7 mouse cellular contexts compared by ENCODE assay signal in genomic region chr7:101309985-101310326, GRCm38 (mm10). TPM values are rescaled to one million over a fixed set of nuclear protein-coding genes. Genes with fewer than 3 reads are reported as not detected.
DNase-seq lines count a peak whose midpoint lies in the region; ATAC-seq and TF ChIP-seq lines count a peak whose summit lies in the region.

No protein-coding gene starts in this region.

- H3K27ac ChIP-seq in lung, postnatal 0 days (ENCODE audit: low read length) = peak overlapping the region; percentile 98
- H3K27ac ChIP-seq in forebrain, embryonic 11.5 days (ENCODE audit: low read depth, low read length) = no peak overlapping the region
- H3K27ac ChIP-seq in limb, embryonic 12.5 days = peak overlapping the region; percentile 94
- peak overlapping the region; percentile 98 for H3K27ac ChIP-seq in small intestine, adult 2 months (ENCODE audit: insufficient read depth, low read depth, low read length)

- no peaks in the 10 kb centered on the region for H3K27me3 ChIP-seq in lung, postnatal 0 days (replicated peaks; ENCODE audit: insufficient read depth, low read length)
- no peaks in the 10 kb centered on the region for H3K27me3 ChIP-seq in forebrain, embryonic 11.5 days (ENCODE audit: control insufficient read depth, insufficient read depth, low read length)
- H3K27me3 ChIP-seq in limb, embryonic 12.5 days = peaks cover 3% of the 10 kb centered on the region; the same call in 1 of the 2 replicates
- H3K27me3 ChIP-seq in small intestine, adult 2 months (ENCODE audit: control insufficient read depth, insufficient read depth, low read length) = no peaks in the 10 kb centered on the region

- no peak for TF ChIP-seq POLR2A in small intestine, adult 2 months (IDR thresholded peaks at IDR 0.05; ENCODE audit: low read depth, low read length)

- TF ChIP-seq EP300 in lung, postnatal 0 days (IDR thresholded peaks at IDR 0.05) = no peak

- H3K9me3 ChIP-seq in lung, postnatal 0 days (ENCODE audit: low read length) = no peaks in the 10 kb centered on the region
- H3K9me3 ChIP-seq in forebrain, embryonic 11.5 days (ENCODE audit: control insufficient read depth, low read length) = no peaks in the 10 kb centered on the region
- H3K9me3 ChIP-seq in limb, embryonic 12.5 days = no peaks in the 10 kb centered on the region

- peak overlapping the region; percentile 64 for H3K4me2 ChIP-seq in lung, postnatal 0 days (replicated peaks; ENCODE audit: low read depth, low read length)
- peak overlapping the region; percentile 52 for H3K4me2 ChIP-seq in forebrain, embryonic 11.5 days (ENCODE audit: low read depth, low read length, severe bottlenecking)
- H3K4me2 ChIP-seq in limb, embryonic 12.5 days = peak overlapping the region; percentile 60

- no peaks in the 10 kb centered on the region for H3K4me1 ChIP-seq in lung, postnatal 0 days (ENCODE audit: insufficient read depth, low read depth, low read length)
- H3K4me1 ChIP-seq in forebrain, embryonic 11.5 days (replicated peaks; ENCODE audit: control insufficient read depth, insufficient read depth, low read length) = 0 out of 2 replicates have a peak, but pooled peaks cover 3% of the 10 kb centered on the region
- 0 out of 2 replicates have a peak, but pooled peaks cover 4% of the 10 kb centered on the region for H3K4me1 ChIP-seq in limb, embryonic 12.5 days (replicated peaks)
- no peaks in the 10 kb centered on the region for H3K4me1 ChIP-seq in small intestine, adult 2 months (ENCODE audit: control insufficient read depth, insufficient read depth, insufficient read length, low read length)

- H3K36me3 ChIP-seq in lung, postnatal 0 days (ENCODE audit: insufficient read depth, low read length) = no peaks in the 10 kb centered on the region
- no peaks in the 10 kb centered on the region for H3K36me3 ChIP-seq in forebrain, embryonic 11.5 days (ENCODE audit: control insufficient read depth, insufficient read depth, low read length)
- no peaks in the 10 kb centered on the region for H3K36me3 ChIP-seq in limb, embryonic 12.5 days
- H3K36me3 ChIP-seq in small intestine, adult 2 months (ENCODE audit: control insufficient read depth, insufficient read depth, low read length) = no peaks in the 10 kb centered on the region

- DNase-seq in lung, postnatal 0 days (ENCODE audit: low spot score) = no peak
- no peak for DNase-seq in lung, postnatal 25 days (ENCODE audit: low spot score)
- no peak for DNase-seq in forebrain, embryonic 11.5 days (ENCODE audit: low spot score)
- DNase-seq in spleen, postnatal 4 days (ENCODE audit: low spot score in 2 of 2) = no peak
- DNase-seq in frontal cortex, adult 2 months (ENCODE audit: extremely low spot score in 1 of 2, low spot score in 1 of 2) = no peak

- H3K9ac ChIP-seq in lung, postnatal 0 days (replicated peaks; ENCODE audit: low read depth) = peak overlapping the region; percentile 55
- H3K9ac ChIP-seq in forebrain, embryonic 11.5 days (ENCODE audit: low read length) = peak overlapping the region; percentile 72
- H3K9ac ChIP-seq in limb, embryonic 12.5 days (replicated peaks) = peak overlapping the region; percentile 63; the same call in 1 of the 2 replicates

- no peak for ATAC-seq in lung, postnatal 0 days
- ATAC-seq in forebrain, embryonic 11.5 days (replicated peaks; ENCODE audit: low FRiP score) = peak; percentile 35; the same call in 1 of the 2 replicates
- ATAC-seq in limb, embryonic 12.5 days (ENCODE audit: insufficient number of reproducible peaks, insufficient read depth, low FRiP score, low TSS enrichment, low read depth) = no peak; the same call in 1 of the 2 replicates

- TF ChIP-seq CTCF in lung, postnatal 0 days (IDR thresholded peaks at IDR 0.05) = no peak
- TF ChIP-seq CTCF in small intestine, adult 2 months (IDR thresholded peaks at IDR 0.05; ENCODE audit: extremely low read depth, insufficient read length, insufficient replicate concordance, low read depth, low read length) = no peak

- 26% methylated on average over 5 of the region's 5 CpGs for WGBS in lung, postnatal 0 days
- 43% methylated on average over 5 of the region's 5 CpGs for WGBS in forebrain, embryonic 11.5 days
- 30% methylated on average over 5 of the region's 5 CpGs for WGBS in limb, embryonic 12.5 days
- WGBS in small intestine, adult 2 months = 21% methylated on average over 5 of the region's 5 CpGs

- H3K4me3 ChIP-seq in lung, postnatal 0 days (ENCODE audit: low read depth, low read length) = peak overlapping the region; percentile 54
- peak overlapping the region; percentile 54 for H3K4me3 ChIP-seq in forebrain, embryonic 11.5 days (ENCODE audit: low read depth, low read length)
- peak overlapping the region; percentile 59 for H3K4me3 ChIP-seq in limb, embryonic 12.5 days (replicated peaks)
- peak overlapping the region; percentile 80 for H3K4me3 ChIP-seq in small intestine, adult 2 months (ENCODE audit: low read depth, low read length)

RNA-seq across cellular contexts. Expression of gene Stard10, which starts 6.9 kb away (rescaled TPM):
- polyA plus RNA-seq in lung, postnatal 0 days (2015; fragmentation: Nextera tagmentation; extraction: Ambion mirVana) = 40.3 and 46.3 TPM in 2 replicates
- polyA plus RNA-seq in forebrain, embryonic 11.5 days (2014; fragmentation: Nextera tagmentation; extraction: Ambion mirVana) = 6.3 and 8.6 TPM in 2 replicates
- polyA plus RNA-seq in limb, embryonic 12.5 days (2016; fragmentation: Nextera tagmentation; extraction: Ambion mirVana) = 17.2 and 17.8 TPM in 2 replicates
- polyA plus RNA-seq in small intestine, adult 2 months (2012; rRNA removed) = 148 and 264 TPM in 2 replicates
- 99.4 and 108 TPM in 2 replicates for polyA plus RNA-seq in frontal cortex, adult 2 months (2012; rRNA removed)

RNA-seq across cellular contexts. Expression of gene Atg16l2, which starts 7.9 kb away (rescaled TPM):
- polyA plus RNA-seq in lung, postnatal 0 days (2015; fragmentation: Nextera tagmentation; extraction: Ambion mirVana) = 12.9 and 17.1 TPM in 2 replicates
- 15.9 and 16.4 TPM in 2 replicates for polyA plus RNA-seq in forebrain, embryonic 11.5 days (2014; fragmentation: Nextera tagmentation; extraction: Ambion mirVana)
- polyA plus RNA-seq in limb, embryonic 12.5 days (2016; fragmentation: Nextera tagmentation; extraction: Ambion mirVana) = 23.2 and 25.8 TPM in 2 replicates
- 8.1 and 11.0 TPM in 2 replicates for polyA plus RNA-seq in small intestine, adult 2 months (2012; rRNA removed)
- polyA plus RNA-seq in frontal cortex, adult 2 months (2012; rRNA removed) = 59.2 and 67.4 TPM in 2 replicates

RNA-seq across cellular contexts. Expression of gene Arap1, which starts 37.9 kb away (rescaled TPM):
- 105 and 110 TPM in 2 replicates for polyA plus RNA-seq in lung, postnatal 0 days (2015; fragmentation: Nextera tagmentation; extraction: Ambion mirVana)
- 10.5 and 14.5 TPM in 2 replicates for polyA plus RNA-seq in forebrain, embryonic 11.5 days (2014; fragmentation: Nextera tagmentation; extraction: Ambion mirVana)
- 18.0 and 24.0 TPM in 2 replicates for polyA plus RNA-seq in limb, embryonic 12.5 days (2016; fragmentation: Nextera tagmentation; extraction: Ambion mirVana)
- 45.7 and 61.7 TPM in 2 replicates for polyA plus RNA-seq in small intestine, adult 2 months (2012; rRNA removed)
- 19.5 and 20.2 TPM in 2 replicates for polyA plus RNA-seq in frontal cortex, adult 2 months (2012; rRNA removed)
